Mouse (Mus musculus) hindbrain, embryonic 16.5 days (tissue): ENCODE measurements at regions not wholly inside any gene's neighbourhood (a gene's known extent, or its start where the extent isn't known, plus 50 kb on each side); places are given as distances from the start of the nearest gene placed in this dataset.

ENCODE experiments used
- ATAC-seq: fragments of 200-750 bp; cut with Nextera tagmentation; 2 replicates; pipeline ENCODE4 v1.8.0; 2017; ENCODE audit warnings: moderate TSS enrichment, moderate library complexity
- H3K27ac ChIP-seq: fragments of 300-500 bp; sonication (generic); 2 replicates; pipeline ENCODE4 v1.5.1; 2014; ENCODE audit warnings: low read depth, mild to moderate bottlenecking, control low read depth, low read length, moderate library complexity
- H3K27me3 ChIP-seq: fragments of 300-500 bp; sonication (generic); replicated peaks from 2 replicates; pipeline ENCODE4 v1.6.1; 2014; ENCODE audit warnings: low read length; ENCODE audit not compliant: control insufficient read depth, insufficient read depth
- H3K36me3 ChIP-seq: fragments of 300-500 bp; sonication (generic); 2 replicates; pipeline ENCODE4 v1.6.1; 2014; ENCODE audit warnings: mild to moderate bottlenecking, low read length, moderate library complexity, mixed read lengths; ENCODE audit not compliant: control insufficient read depth, insufficient read depth
- H3K4me1 ChIP-seq: fragments of 300-500 bp; sonication (generic); 2 replicates; pipeline ENCODE4 v1.6.1; 2014; ENCODE audit warnings: low read depth, low read length; ENCODE audit not compliant: control insufficient read depth, insufficient read depth
- H3K4me2 ChIP-seq: fragments of 300-500 bp; sonication (generic); 2 replicates; pipeline ENCODE4 v1.6.1; 2014; ENCODE audit warnings: mild to moderate bottlenecking, low read length, control low read depth, moderate library complexity
- H3K4me3 ChIP-seq: fragments of 300-500 bp; sonication (generic); 2 replicates; pipeline ENCODE4 v1.5.1; 2014; ENCODE audit warnings: mild to moderate bottlenecking, low read length, control low read depth, moderate library complexity
- H3K9ac ChIP-seq: fragments of 300-500 bp; sonication (generic); 2 replicates; pipeline ENCODE4 v1.6.1; 2014; ENCODE audit warnings: low read depth, mild to moderate bottlenecking, control low read depth, low read length, moderate library complexity
- H3K9me3 ChIP-seq: fragments of 300-500 bp; sonication (generic); 2 replicates; pipeline ENCODE4 v1.6.1; 2014; ENCODE audit warnings: mild to moderate bottlenecking, low read length, moderate library complexity; ENCODE audit not compliant: control insufficient read depth
- WGBS: fragments of 180-500 bp; shearing (Covaris S2); extraction: QIAGEN DNeasy Blood & Tissue Kit; methylation state at CpG from one replicate; pipeline ENCODE4 v1.1.7; 2014; 5-methylcytosine and 5-hydroxymethylcytosine counted together

DNA sequence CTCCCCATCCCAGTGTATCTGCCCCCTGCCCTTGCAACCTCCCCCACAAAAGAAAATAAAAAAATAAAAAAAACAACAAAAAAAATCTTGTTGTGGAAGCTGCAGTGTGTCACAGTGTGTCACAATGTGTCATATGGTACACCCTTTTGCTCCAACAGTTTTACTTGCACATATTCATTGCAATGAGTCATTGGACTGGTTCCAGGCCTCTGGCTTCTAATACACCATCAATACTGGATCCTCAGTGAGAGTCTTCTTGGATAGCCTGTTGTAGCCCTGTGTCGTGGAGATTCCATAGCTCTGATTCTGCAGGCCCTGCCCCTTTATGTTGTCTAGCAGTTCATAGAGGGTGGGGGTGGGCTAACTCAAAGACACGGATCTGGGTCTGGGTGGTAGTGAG, 290.1 kb upstream of the Tank start:
- H3K36me3 ChIP-seq = no peaks in the 10 kb centered on the region
- H3K27me3 ChIP-seq = no peaks in the 10 kb centered on the region
- no peak for ATAC-seq
- H3K9me3 ChIP-seq = no peaks in the 10 kb centered on the region
- no peak overlapping the region for H3K27ac ChIP-seq
- peaks cover 8% of the 10 kb centered on the region for H3K4me1 ChIP-seq
- no peak overlapping the region for H3K9ac ChIP-seq
- no peak overlapping the region for H3K4me2 ChIP-seq
- WGBS = 82% methylated on average over 2 of the region's 2 CpGs
- no peak overlapping the region for H3K4me3 ChIP-seq

DNA sequence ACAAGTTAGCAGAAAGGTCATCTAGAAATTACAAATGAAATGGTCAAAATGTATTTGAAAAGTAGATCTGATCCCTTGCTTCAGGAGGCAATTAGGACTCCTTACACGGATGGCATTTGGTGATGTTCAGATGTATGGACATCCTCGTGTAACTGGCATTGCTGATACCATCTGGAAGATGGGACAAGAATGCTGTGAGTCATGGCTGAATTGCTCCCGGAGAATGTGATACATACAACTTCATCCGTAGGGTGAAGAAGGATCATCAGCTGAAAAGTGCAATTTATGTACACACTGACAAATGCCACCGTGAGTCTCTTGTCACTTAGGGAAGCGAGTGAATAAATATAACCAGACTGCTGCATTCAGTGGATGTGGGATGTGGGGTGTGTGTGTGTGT, 293.7 kb upstream of the Tank start:
- Histone ChIP-seq H3K9me3 (no peaks in the 10 kb centered on the region), H3K36me3 (no peaks in the 10 kb centered on the region), H3K4me1 (peaks cover 8% of the 10 kb centered on the region), H3K27me3 (no peaks in the 10 kb centered on the region), H3K27ac (no peak overlapping the region), H3K4me3 (no peak overlapping the region), H3K4me2 (no peak overlapping the region), H3K9ac (no peak overlapping the region)
- ATAC-seq = no peak
- WGBS = 72% methylated on average over 6 of the region's 6 CpGs

DNA sequence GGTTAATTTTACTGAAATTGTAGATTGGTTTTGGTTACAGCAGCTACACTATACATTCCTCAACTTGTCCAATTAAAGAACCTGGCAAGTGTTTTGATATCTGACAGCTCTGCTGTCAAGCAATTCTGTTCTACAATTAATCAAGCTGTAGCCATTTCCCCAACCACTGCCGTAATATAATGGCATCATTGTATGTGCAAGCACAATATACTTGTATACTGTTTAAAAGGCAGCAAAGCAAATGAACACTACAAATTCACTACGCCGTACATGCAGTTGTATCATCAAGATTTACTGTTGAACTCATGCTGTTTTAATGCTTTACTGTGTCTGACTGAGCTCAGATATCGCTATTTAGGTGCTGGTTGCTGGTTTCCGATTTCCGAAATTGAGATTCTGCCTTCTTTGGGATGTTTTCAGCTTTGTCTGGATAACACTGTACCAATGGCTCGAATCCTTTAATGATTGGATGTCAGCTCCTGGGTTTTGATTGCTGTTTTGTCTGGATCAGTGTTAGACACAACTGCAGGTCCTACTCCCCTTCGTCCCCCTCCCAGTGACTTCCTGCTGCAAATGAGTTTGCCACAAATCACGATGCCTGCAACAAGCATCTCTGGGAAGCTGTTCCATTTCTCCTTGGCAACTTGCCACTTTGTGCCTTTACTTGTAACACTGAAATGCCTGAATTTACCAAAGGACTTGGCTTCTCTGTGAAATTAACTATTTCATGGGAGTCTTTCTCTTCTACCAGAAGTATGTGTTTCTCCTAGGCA, 294.4 kb upstream of the Tank start:
- H3K4me1 ChIP-seq = peaks cover 8% of the 10 kb centered on the region
- ATAC-seq = peak; percentile 51
- H3K27me3 ChIP-seq = no peaks in the 10 kb centered on the region
- H3K27ac ChIP-seq = no peak overlapping the region
- H3K4me3 ChIP-seq = no peak overlapping the region
- WGBS = 41% methylated on average over 9 of the region's 9 CpGs
- H3K36me3 ChIP-seq = no peaks in the 10 kb centered on the region
- peak overlapping the region; percentile 45 for H3K4me2 ChIP-seq
- no peak overlapping the region for H3K9ac ChIP-seq
- H3K9me3 ChIP-seq = no peaks in the 10 kb centered on the region

DNA sequence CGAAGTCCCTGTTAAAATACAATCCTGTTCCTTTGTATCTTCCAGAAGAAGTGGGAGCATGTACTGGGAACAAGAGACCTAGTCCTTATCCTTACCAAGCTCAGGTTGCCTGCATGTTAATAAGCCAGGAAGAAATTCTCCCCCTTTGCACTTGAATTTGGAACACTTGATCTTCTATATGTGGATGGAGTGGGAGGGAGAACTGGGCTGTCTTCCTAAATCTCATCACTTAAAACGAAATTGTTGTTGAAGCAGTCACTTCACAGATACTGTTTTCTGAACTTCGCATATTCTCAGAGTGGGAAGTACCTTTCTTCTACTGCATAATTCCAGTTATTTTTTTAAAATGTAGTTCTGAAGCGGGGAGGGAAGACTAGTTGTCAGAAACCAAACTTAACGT, 305.7 kb upstream of the Tank start:
- Histone ChIP-seq H3K27me3 (no peaks in the 10 kb centered on the region; the same call in 1 of the 2 replicates), H3K9me3 (no peaks in the 10 kb centered on the region), H3K4me2 (no peak overlapping the region), H3K9ac (no peak overlapping the region), H3K36me3 (no peaks in the 10 kb centered on the region), H3K4me1 (no peaks in the 10 kb centered on the region), H3K4me3 (no peak overlapping the region), H3K27ac (no peak overlapping the region)
- no peak for ATAC-seq
- 91% methylated on average over 5 of the region's 5 CpGs for WGBS

DNA sequence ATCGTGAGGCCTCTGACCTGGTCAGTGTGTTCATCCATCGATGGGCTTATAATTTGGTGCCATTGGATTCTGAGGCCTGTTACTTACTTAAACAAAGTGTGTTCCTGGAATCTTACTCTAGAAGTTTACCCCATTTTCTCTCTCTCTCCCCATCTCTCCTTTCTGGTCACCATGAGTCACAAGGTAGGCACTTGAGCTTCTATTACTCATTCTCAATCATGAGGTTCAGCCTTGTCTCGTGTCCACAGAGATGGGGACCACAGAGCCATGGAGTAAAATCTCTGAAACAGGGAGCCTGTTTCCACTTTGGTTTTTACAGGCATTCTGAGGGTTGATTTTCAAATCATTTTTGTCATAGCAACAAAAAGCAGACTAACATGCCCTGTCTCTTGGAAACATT, 304.7 kb upstream of the Rbms1 start:
- Histone ChIP-seq H3K4me1 (no peaks in the 10 kb centered on the region), H3K9me3 (no peaks in the 10 kb centered on the region), H3K4me3 (no peak overlapping the region), H3K4me2 (no peak overlapping the region), H3K36me3 (no peaks in the 10 kb centered on the region), H3K27me3 (no peaks in the 10 kb centered on the region), H3K9ac (no peak overlapping the region), H3K27ac (no peak overlapping the region)
- ATAC-seq = no peak
- 88% methylated on average over 3 of the region's 3 CpGs for WGBS

DNA sequence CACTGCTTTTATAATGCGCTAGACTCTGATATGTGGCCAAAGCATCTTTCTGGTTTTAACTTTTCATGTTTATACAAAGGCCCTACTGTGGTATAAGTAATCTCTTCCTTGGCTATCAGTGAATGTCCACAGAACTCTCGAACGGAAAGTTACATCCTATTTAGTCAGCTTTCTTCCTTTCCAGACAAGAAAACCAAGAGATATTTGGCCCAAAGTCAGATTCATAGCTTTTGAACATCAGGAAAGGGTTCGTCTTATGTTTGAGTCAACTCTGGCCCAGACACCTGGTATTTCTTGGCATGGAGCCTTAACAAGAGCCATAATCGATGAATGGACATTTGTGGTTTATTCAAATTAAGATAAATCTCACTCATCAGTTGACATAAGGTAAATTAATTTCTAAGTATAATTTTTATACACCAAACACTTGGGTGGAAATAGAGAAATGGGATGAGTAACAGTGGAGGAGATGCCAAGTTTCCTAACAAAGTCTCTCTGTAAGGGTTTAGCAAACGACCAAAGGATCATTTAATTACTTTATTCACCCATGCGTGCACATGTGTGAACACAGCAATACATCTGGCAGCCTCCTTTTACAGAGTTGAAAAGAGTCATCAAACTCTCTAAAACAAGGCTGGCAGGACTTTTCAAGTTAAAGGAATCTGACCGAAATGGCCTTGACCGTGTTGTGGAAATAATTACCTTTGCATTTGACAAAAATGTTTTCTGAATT, 287.2 kb upstream of the Rbms1 start:
- H3K9me3 ChIP-seq = no peaks in the 10 kb centered on the region
- 52% methylated on average over 9 of the region's 9 CpGs for WGBS
- no peak overlapping the region for H3K4me3 ChIP-seq
- H3K4me1 ChIP-seq = no peaks in the 10 kb centered on the region
- no peak overlapping the region for H3K27ac ChIP-seq
- H3K27me3 ChIP-seq = no peaks in the 10 kb centered on the region
- H3K9ac ChIP-seq = no peak overlapping the region
- no peak for ATAC-seq
- no peak overlapping the region for H3K4me2 ChIP-seq
- no peaks in the 10 kb centered on the region for H3K36me3 ChIP-seq

DNA sequence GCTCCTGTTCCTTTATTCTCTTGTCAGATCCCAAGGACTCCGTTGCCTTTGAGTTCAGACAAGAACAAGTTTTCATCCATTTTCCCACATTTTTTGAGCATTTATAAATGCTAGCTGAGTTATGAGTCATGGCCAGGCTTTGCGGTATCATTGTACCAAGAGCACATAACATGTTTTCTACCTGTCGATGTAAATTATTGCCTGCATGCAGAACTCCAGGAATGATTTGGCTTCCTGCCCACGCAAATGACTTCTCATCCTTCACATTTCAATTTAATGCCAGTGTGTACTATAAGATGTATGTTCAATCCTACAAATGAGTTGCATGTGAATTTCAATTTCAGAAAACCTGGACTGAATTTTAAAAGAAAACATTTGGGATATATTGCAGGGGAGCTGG, 285.0 kb upstream of the Rbms1 start:
- 80% methylated on average over 4 of the region's 4 CpGs for WGBS
- H3K36me3 ChIP-seq = no peaks in the 10 kb centered on the region

DNA sequence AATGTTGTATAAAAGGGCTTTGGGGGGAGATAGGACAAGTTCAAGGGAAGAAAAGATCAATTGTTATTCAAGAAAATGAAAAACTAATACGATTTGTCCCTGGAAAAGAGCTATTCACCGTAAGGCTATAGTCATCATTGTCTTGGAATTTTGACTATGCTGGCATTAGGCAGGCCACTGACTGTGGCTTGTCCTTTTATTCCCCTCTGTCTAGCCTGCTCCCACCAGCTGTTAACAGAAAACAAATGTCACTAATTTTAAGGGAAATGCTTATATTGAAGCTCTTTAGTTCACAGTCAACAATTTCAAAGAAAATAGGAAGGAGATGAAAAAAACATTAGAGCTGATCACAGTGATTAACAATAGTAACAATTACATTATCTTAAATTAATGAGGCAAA, 284.3 kb upstream of the Rbms1 start:
- H3K4me2 ChIP-seq = no peak overlapping the region
- no peaks in the 10 kb centered on the region for H3K4me1 ChIP-seq
- no peak overlapping the region for H3K27ac ChIP-seq
- no peak overlapping the region for H3K9ac ChIP-seq
- no peaks in the 10 kb centered on the region for H3K36me3 ChIP-seq
- no peaks in the 10 kb centered on the region for H3K27me3 ChIP-seq
- H3K4me3 ChIP-seq = no peak overlapping the region
- 36% methylated on average over 2 of the region's 2 CpGs for WGBS
- no peak for ATAC-seq
- H3K9me3 ChIP-seq = no peaks in the 10 kb centered on the region

More for the DNA sequence above, 285.0 kb upstream of the Rbms1 start:
- Histone ChIP-seq H3K9ac (no peak overlapping the region), H3K4me2 (no peak overlapping the region), H3K4me3 (no peak overlapping the region), H3K4me1 (no peaks in the 10 kb centered on the region), H3K9me3 (no peaks in the 10 kb centered on the region), H3K27ac (no peak overlapping the region), H3K27me3 (no peaks in the 10 kb centered on the region)
- no peak for ATAC-seq

DNA sequence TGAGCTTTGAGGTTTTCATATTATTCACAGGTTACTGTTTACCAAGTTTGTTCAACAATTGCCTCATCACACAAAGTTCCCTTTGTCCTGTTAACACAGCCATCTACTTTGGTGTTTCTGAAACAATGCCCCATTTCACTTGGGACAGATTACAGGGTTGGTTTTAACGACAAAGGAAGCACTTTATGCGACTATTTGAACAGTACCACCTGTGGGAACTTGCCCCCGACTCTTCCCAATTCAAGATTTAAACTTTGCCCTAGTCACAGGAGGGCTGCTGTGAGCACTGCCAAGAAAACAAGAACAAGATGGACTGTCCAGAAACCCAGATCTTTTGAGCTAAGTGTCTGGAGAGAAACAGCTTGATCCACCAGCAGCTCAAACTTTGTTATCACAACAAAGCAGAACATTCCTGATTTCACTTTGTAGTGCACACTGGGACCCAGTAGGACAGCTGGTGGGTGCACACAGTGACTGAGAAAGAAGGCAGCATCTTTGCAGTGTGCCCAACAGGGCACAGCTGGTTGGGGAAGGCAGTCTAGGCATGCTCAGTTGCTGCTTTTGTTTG, 283.8 kb upstream of the Rbms1 start:
- H3K4me3 ChIP-seq = no peak overlapping the region
- no peak overlapping the region for H3K27ac ChIP-seq
- WGBS = 4% methylated on average over 3 of the region's 3 CpGs
- no peak overlapping the region for H3K9ac ChIP-seq
- no peaks in the 10 kb centered on the region for H3K36me3 ChIP-seq
- H3K9me3 ChIP-seq = no peaks in the 10 kb centered on the region
- no peak for ATAC-seq
- no peaks in the 10 kb centered on the region for H3K27me3 ChIP-seq
- H3K4me1 ChIP-seq = no peaks in the 10 kb centered on the region
- H3K4me2 ChIP-seq = no peak overlapping the region
